Mouse (Mus musculus) kidney, postnatal 0 days (tissue): ENCODE results near the gene Nme1. TPM values are rescaled to one million over a fixed set of nuclear protein-coding genes. Genes with fewer than 3 reads are reported as not detected.
A peak's percentile ranks its signal among the peaks of the same experiment; 100 is the strongest.
"Not testable (repeated sequence)": the region's sequence is repeated elsewhere in the genome, so short reads cannot be mapped to it uniquely, and the experiment has no call there.

Source experiments
- ATAC-seq: fragments of 200-750 bp; cut with Nextera tagmentation; replicated peaks from 2 replicates; pipeline ENCODE4 v1.8.0; 2017; ENCODE audit warnings: low read depth, moderate number of reproducible peaks, moderate TSS enrichment, moderate library complexity; ENCODE audit not compliant: low FRiP score
- DNase-seq: peaks from one replicate; pipeline ENCODE4 v3.0.0-alpha.2; 2016; ENCODE audit warnings: low spot score
- H3K27ac ChIP-seq: fragments of 300-500 bp; sonication (generic); 2 replicates; pipeline ENCODE4 v1.5.1; 2014; ENCODE audit warnings: mild to moderate bottlenecking
- H3K27me3 ChIP-seq: fragments of 300-500 bp; sonication (generic); 2 replicates; pipeline ENCODE4 v1.6.1; 2014; ENCODE audit warnings: low read length, mixed read lengths; ENCODE audit not compliant: insufficient read depth
- H3K36me3 ChIP-seq: fragments of 300-500 bp; sonication (generic); 2 replicates; pipeline ENCODE4 v1.6.1; 2014; ENCODE audit warnings: low read length, mixed read lengths; ENCODE audit not compliant: insufficient read depth
- H3K4me1 ChIP-seq: fragments of 300-500 bp; sonication (generic); replicated peaks from 2 replicates; pipeline ENCODE4 v1.6.1; 2014; ENCODE audit warnings: antibody characterized with exemption, low read length, mixed read lengths; ENCODE audit not compliant: insufficient read depth
- H3K4me2 ChIP-seq: fragments of 300-500 bp; sonication (generic); 2 replicates; pipeline ENCODE4 v1.6.1; 2014; ENCODE audit warnings: mild to moderate bottlenecking, low read length, moderate library complexity, mixed read lengths
- H3K4me3 ChIP-seq: fragments of 300-500 bp; sonication (generic); replicated peaks from 2 replicates; pipeline ENCODE4 v1.5.1; 2014; ENCODE audit warnings: low read depth, low read length
- H3K9ac ChIP-seq: fragments of 300-500 bp; sonication (generic); 2 replicates; pipeline ENCODE4 v1.6.1; 2014; ENCODE audit warnings: low read depth, low read length
- H3K9me3 ChIP-seq: fragments of 300-500 bp; sonication (generic); replicated peaks from 2 replicates; pipeline ENCODE4 v1.6.1; 2016; ENCODE audit warnings: low read length, inconsistent platforms, mixed read lengths
- CTCF ChIP-seq: IDR thresholded peaks from 2 replicates; pipeline ENCODE4 v1.5.1; 2016; ENCODE audit warnings: antibody characterized with exemption, low read depth, mild to moderate bottlenecking, moderate library complexity
- WGBS: fragments of 180-500 bp; shearing (Covaris S2); extraction: QIAGEN DNeasy Blood & Tissue Kit; methylation state at CpG from one replicate; pipeline ENCODE4 v1.1.7; 2014; 5-methylcytosine and 5-hydroxymethylcytosine counted together
- polyA plus RNA-seq: library from polyadenylated mRNA; unstranded; fragments of >200 nt; fragmentation: Nextera tagmentation; extraction: Ambion mirVana; gene quantifications from 2 replicates; pipeline ENCODE4 v1.2.1, GENCODE M21; 2015

The Nme1 gene
- polyA plus RNA-seq, 1 experiment from 2014 or later = 132 TPM

GRCm38 (mm10) chr11:93944986-93945385 lies 23.3 kb downstream of the Nme1 start:
- no peak overlapping the region for H3K27ac ChIP-seq

GRCm38 (mm10) chr11:93940906-93941305 lies 27.4 kb downstream of the Nme1 start:
- no peak for DNase-seq
- ATAC-seq = no peak
- 65% methylated on average over 2 of the region's 2 CpGs for WGBS
- Histone ChIP-seq H3K4me2 (no peak overlapping the region), H3K4me1 (no peaks in the 10 kb centered on the region), H3K27ac (no peak overlapping the region), H3K9me3 (no peaks in the 10 kb centered on the region), H3K9ac (no peak overlapping the region), H3K36me3 (peaks cover 19% of the 10 kb centered on the region; the same call in 1 of the 2 replicates), H3K27me3 (no peaks in the 10 kb centered on the region), H3K4me3 (no peak overlapping the region)
- TF ChIP-seq CTCF = no peak

More at GRCm38 (mm10) chr11:93944986-93945385, 23.3 kb downstream of the Nme1 start:
- Histone ChIP-seq H3K9me3 (no peaks in the 10 kb centered on the region), H3K9ac (no peak overlapping the region), H3K36me3 (peaks cover 12% of the 10 kb centered on the region; the same call in 1 of the 2 replicates), H3K4me3 (no peak overlapping the region), H3K4me2 (no peak overlapping the region), H3K4me1 (no peaks in the 10 kb centered on the region), H3K27me3 (no peaks in the 10 kb centered on the region)
- no peak for ATAC-seq
- no peak for DNase-seq
- no peak for TF ChIP-seq CTCF
- WGBS = 58% methylated on average over 3 of the region's 3 CpGs

- peaks cover 45% of the 10 kb centered on the region for H3K36me3 ChIP-seq
- no peaks in the 10 kb centered on the region for H3K9me3 ChIP-seq
- no peak for DNase-seq
Measured at GRCm38 (mm10) chr11:93929106-93929505, 39.2 kb downstream of the Nme1 start.

GRCm38 (mm10) chr11:93915019-93915418 lies 53.3 kb downstream of the Nme1 start:
- not testable (repeated sequence) for H3K9me3 ChIP-seq, DNase-seq, ATAC-seq, H3K4me1 ChIP-seq, H3K4me2 ChIP-seq, H3K9ac ChIP-seq, H3K4me3 ChIP-seq, H3K27ac ChIP-seq, H3K27me3 ChIP-seq
- H3K36me3 ChIP-seq = peaks cover 40% of the 10 kb centered on the region
- 94% methylated on average over 2 of the region's 2 CpGs for WGBS

More at GRCm38 (mm10) chr11:93929106-93929505, 39.2 kb downstream of the Nme1 start:
- no peak overlapping the region for H3K4me2 ChIP-seq
- H3K9ac ChIP-seq = no peak overlapping the region
- no peak overlapping the region for H3K27ac ChIP-seq
- no peaks in the 10 kb centered on the region for H3K27me3 ChIP-seq
- no peak overlapping the region for H3K4me3 ChIP-seq
- no peak for ATAC-seq
- no peaks in the 10 kb centered on the region for H3K4me1 ChIP-seq
- TF ChIP-seq CTCF = peak; percentile 33; the same call in 1 of the 2 replicates

GRCm38 (mm10) chr11:93911603-93912002 lies 56.7 kb downstream of the Nme1 start:
- no peak for ATAC-seq
- H3K36me3 ChIP-seq = peaks cover 30% of the 10 kb centered on the region
- 83% methylated on average over 3 of the region's 3 CpGs for WGBS
- no peak for TF ChIP-seq CTCF
- no peak for DNase-seq
- H3K4me2 ChIP-seq = no peak overlapping the region
- H3K27ac ChIP-seq = no peak overlapping the region
- no peak overlapping the region for H3K9ac ChIP-seq
- no peak overlapping the region for H3K4me3 ChIP-seq
- H3K4me1 ChIP-seq = no peaks in the 10 kb centered on the region
- H3K9me3 ChIP-seq = no peaks in the 10 kb centered on the region
- H3K27me3 ChIP-seq = no peaks in the 10 kb centered on the region

GRCm38 (mm10) chr11:93908829-93909228 lies 59.5 kb downstream of the Nme1 start:
- Histone ChIP-seq H3K9ac (no peak overlapping the region), H3K9me3 (no peaks in the 10 kb centered on the region), H3K4me1 (no peaks in the 10 kb centered on the region), H3K27me3 (no peaks in the 10 kb centered on the region), H3K4me3 (no peak overlapping the region), H3K27ac (no peak overlapping the region), H3K4me2 (no peak overlapping the region), H3K36me3 (peaks cover 19% of the 10 kb centered on the region)
- DNase-seq = no peak
- ATAC-seq = no peak
- TF ChIP-seq CTCF = no peak
- WGBS = 85% methylated on average over 9 of the region's 9 CpGs

- no peaks in the 10 kb centered on the region for H3K4me1 ChIP-seq
- no peaks in the 10 kb centered on the region for H3K9me3 ChIP-seq
- TF ChIP-seq CTCF = no peak
- WGBS = 82% methylated on average over 3 of the region's 3 CpGs
- H3K27ac ChIP-seq = no peak overlapping the region
- H3K36me3 ChIP-seq = peaks cover 19% of the 10 kb centered on the region
- H3K4me3 ChIP-seq = no peak overlapping the region
- DNase-seq (no peak), ATAC-seq (no peak)
- no peaks in the 10 kb centered on the region for H3K27me3 ChIP-seq
- H3K9ac ChIP-seq = no peak overlapping the region
- no peak overlapping the region for H3K4me2 ChIP-seq
Measured at GRCm38 (mm10) chr11:93907839-93908238, 60.5 kb downstream of the Nme1 start.

Other genes starting within 250 kb of the Nme1 start
- gene Utp18, start 82.8 kb downstream of the Nme1 start, polyA plus RNA-seq = 22.4 and 25.9 TPM in 2 replicates
- gene Mbtd1, start 82.7 kb downstream of the Nme1 start, polyA plus RNA-seq = 24.3 and 24.9 TPM in 2 replicates
- 395 and 442 TPM in 2 replicates for gene Nme2, start 12.3 kb downstream of the Nme1 start, polyA plus RNA-seq
- 353 and 385 TPM in 2 replicates for gene Gm20390, start 228 bp downstream of the Nme1 start, polyA plus RNA-seq
- 52.5 and 59.8 TPM in 2 replicates for gene Spag9, start 27.6 kb upstream of the Nme1 start, polyA plus RNA-seq
- 55.2 and 56.6 TPM in 2 replicates for gene Tob1, start 242.9 kb upstream of the Nme1 start, polyA plus RNA-seq